Mouse (Mus musculus): ENCODE measurements around the gene Gm49405.

Gene Gm49405

DNA sequence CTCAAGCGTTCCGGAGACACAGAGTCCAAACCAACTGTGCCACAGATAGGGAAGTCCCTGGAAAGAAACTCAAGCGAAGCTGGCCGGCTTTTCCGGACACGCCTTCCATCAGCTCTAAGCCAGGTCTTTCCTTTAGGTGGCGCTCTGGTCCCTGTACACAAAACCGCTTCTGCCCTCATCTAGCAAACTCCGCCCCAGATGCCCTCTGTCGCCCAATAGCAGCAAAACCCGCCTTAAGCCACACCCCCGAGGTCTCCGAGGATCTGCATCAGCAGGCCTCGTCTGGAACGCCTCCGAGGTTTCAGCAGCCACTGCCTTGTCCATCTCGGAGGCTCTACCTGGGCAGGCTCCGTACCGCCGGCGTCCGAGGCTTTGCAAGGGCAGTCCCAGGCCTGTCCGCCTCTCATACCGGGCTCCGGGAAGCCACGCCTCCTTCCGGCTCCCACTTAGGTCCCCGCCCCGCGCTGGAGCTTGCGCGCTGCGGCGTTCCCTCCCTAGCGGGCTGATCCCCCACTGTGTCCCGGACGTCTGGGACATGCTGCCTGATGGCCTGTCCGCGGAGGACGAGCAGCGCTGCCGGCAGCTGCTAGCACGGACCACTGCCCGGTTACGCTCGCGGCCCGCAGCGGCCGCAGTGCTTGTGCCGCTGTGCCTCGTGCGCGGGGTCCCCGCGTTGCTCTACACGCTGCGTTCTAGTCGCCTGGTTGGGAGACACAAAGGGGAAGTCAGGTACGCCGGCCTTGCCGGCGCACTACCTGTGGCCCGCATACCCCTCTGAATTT is at the start of gene Gm49405, which contains the start of gene Nudt8:
Gene Gm49405, plus strand, starts transcription at position 508 of the 782 bp plus-strand sequence.
Gene Nudt8, plus strand, starts transcription at position 462 of the 782 bp plus-strand sequence.
- ChIA-PET CTCF (interaction anchor here (0.5 to 4.3 kb wide), 79 partner anchors 9 to 992 kb away, joined by 3 to 71 read pairs (median 5); partner anchors contain the start of genes Acy3 (in 4 of the 4), Ndufv1 (in 4 of the 4), Gstp2 (in 2 of the 4) and Aip (in 1 of the 4)), POLR2A (interaction anchor here (0.6 to 9.8 kb wide), 97 partner anchors 8 to 677 kb away, joined by 3 to 137 read pairs (median 4); partner anchors contain the start of genes Acy3 (in 3 of the 4), Gstp2 (in 3 of the 4), Ndufs8 (in 3 of the 4) and Ndufv1 (in 3 of the 4))

DNA sequence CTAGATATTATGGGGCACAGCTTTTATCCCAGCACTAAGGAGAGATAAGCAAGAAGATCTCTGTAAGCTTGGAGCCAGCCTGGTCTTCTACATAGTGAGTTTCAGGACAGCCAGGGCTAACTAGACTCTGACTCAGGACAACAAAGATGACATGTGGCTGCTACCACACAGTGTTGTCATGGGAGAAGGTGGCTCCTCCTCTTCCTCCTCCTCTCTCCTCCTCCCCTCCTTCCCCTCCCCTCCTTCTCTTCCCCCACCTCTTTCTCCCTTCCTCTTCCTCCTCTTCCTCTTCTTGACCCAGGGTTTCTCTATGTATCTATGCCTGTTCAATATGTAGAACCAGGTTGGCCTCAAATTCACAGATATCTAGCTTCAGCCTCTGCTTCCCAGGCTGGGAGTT is 49.0 kb upstream of the Gm49405 start:
- POLR2A ChIA-PET, result interaction anchor here (0.6 to 1.4 kb wide), 10 partner anchors 19 to 1983 kb away, joined by 3 to 6 read pairs (median 3); partner anchors contain the start of gene Gstp2 (in 1 of the 4)
- CTCF ChIA-PET, result interaction anchor here (0.5 to 2.8 kb wide), 11 partner anchors 8 to 277 kb away, joined by 3 to 15 read pairs (median 6); partner anchors contain the start of gene Ndufv1 (in 1 of the 4)

DNA sequence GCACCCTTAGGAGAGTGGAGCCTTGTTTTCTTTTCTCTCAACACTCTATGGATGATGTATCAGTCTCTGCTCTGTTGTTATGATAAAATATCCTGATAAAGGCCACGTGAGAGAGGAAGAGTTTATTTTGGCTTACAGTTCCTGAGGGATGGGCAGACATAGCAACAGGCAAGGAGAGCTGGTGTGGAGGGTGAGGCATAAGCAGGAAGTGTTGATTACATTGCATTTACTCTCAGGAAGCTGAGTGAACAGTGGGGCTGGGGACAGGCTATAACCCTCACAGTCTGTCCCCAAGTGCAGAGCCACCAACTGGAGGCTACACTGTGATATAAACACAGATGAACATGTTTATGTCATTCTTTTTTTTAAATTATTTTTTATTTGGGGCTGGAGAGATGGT is 48.3 kb upstream of the Gm49405 start:
- POLR2A ChIA-PET, result interaction anchor here (0.6 to 1.4 kb wide), 10 partner anchors 19 to 1982 kb away, joined by 3 to 6 read pairs (median 3); partner anchors contain the start of gene Gstp2 (in 1 of the 4)
- CTCF ChIA-PET, result interaction anchor here in 3 of 4 experiments (0.5 to 2.8 kb wide), 6 partner anchors 8 to 277 kb away, joined by 3 to 15 read pairs (median 6); partner anchors contain the start of gene Ndufv1 (in 1 of the 3)

GRCm38 (mm10) chr19:3955033-3955432 is 45.4 kb upstream of the Gm49405 start:
- CTCF ChIA-PET, result interaction anchor here (0.6 to 1.8 kb wide), 10 partner anchors 8 to 384 kb away, joined by 3 to 12 read pairs (median 4); partner anchors contain the start of genes Gm49405 (in 1 of the 4), Nudt8 (in 1 of the 4) and Tbx10 (in 1 of the 4)

DNA sequence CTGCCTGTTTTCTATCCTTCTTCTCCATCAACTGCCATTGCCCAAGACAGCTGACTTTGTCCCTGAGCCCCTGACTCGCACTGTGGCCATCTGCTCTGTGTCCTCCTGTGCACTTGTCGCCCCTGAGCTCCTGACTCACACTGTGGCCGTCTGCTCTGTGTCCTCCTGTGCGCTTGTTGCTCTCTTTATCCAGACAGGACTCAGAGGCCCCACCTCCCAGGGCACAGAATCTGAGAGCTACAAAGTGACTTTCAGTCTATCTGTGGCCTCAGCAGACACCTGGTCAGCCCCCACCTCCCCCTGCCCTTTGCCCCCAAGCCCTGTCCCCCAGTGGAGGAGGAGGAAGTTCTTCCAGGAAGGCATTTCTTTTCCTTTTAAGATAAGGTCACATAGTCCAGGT is 44.6 kb upstream of the Gm49405 start:
- CTCF ChIA-PET, result interaction anchor here (0.6 to 1.8 kb wide), 11 partner anchors 9 to 57 kb away, joined by 3 to 9 read pairs (median 4); partner anchors contain the start of genes Gm49405 (in 1 of the 4) and Nudt8 (in 1 of the 4)
- POLR2A ChIA-PET, result interaction anchor here in 3 of 4 experiments (0.6 to 1.4 kb wide), 6 partner anchors 9 to 244 kb away, joined by 3 to 7 read pairs (median 4); partner anchors contain the start of genes Gm49405 (in 1 of the 3), Ndufs8 (in 1 of the 3) and Nudt8 (in 1 of the 3)

More at GRCm38 (mm10) chr19:3955033-3955432, 45.4 kb upstream of the Gm49405 start:
- POLR2A ChIA-PET, result interaction anchor here in 3 of 4 experiments (0.6 to 1.4 kb wide), 6 partner anchors 12 to 1655 kb away, joined by 3 to 4 read pairs (median 4); partner anchors contain the start of genes Ndufs8 (in 1 of the 3) and Ndufv1 (in 1 of the 3)

DNA sequence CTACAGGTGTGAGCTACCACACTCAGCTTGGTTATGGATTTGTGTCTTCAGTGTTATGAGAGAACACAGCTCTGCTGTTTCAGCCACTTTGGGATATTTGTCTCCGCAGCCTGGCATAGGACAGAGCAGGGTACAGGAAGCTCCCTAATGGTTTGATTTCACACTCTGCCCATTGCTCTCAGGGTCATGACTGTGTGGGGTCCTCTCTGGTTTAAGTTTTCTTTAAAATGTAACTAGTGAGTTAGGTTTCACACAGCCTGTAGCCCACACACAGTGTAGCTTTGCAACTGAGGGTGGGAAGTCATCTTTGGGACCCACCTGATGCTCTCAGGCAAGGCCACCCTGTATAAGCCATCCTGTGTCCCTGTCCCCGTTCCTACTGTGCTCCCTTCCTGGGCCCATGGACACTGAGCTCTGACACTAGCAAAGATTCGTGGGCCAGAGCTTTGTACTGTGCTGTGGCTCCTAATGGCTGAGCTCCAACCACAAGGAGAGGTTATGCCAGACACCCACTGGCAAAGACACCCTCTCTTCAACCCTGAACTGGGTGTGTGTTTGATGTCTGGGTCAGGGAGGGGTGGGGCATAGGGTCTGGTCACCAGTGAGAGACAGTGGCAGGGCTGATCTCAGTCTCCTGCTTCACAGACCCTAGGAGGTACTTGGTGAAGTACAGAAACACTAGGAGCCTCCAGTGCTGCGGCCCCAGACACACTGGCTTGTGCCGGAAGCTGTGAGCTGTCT is 43.0 kb upstream of the Gm49405 start:
- ChIA-PET CTCF (interaction anchor here (0.6 to 1.2 kb wide), 5 partner anchors 11 to 161 kb away, joined by 3 to 4 read pairs (median 4); no protein-coding TSS in a partner anchor), POLR2A (interaction anchor here in 3 of 4 experiments (0.6 to 1.2 kb wide), 3 partner anchors 12 to 35 kb away, joined by 3 read pairs; no protein-coding TSS in a partner anchor)

- CTCF ChIA-PET, result interaction anchor here in 3 of 4 experiments (0.6 to 5.6 kb wide), 6 partner anchors 12 to 89 kb away, joined by 3 to 31 read pairs (median 7); no protein-coding TSS in a partner anchor
- POLR2A ChIA-PET, result interaction anchor here in 2 of 4 experiments (0.8 to 1.0 kb wide), 2 partner anchors 12 to 14 kb away, joined by 3 to 4 read pairs; partner anchors contain the start of gene Aldh3b2 (in 1 of the 2)
Observed at GRCm38 (mm10) chr19:3958470-3958869, 42.0 kb upstream of the Gm49405 start, which contains the start of gene Aldh3b3. Gene Aldh3b3 (plus strand): TSS chr19:3958645.

DNA sequence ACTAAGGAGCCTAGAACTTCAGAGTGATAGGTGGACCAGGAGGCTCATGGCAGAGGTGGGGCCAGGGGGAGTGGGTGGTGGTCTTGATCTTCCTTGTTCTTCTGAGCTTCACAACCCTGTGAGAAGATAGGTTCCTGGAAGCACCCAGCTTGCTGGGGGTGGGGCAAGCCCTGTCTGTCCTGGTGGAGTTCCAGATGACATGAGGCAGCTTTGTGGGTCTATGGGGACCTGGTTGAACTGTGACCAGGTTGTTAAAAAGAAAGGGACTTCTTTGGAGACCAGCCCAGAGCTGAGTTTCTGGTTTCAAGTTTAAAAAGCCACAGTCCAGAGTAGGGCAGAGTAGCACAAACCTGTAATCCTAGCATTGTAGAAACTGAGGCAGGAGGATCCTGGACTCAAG is 41.4 kb upstream of the Gm49405 start:
- ChIA-PET POLR2A (interaction anchor here in 3 of 4 experiments (0.8 to 2.4 kb wide), 5 partner anchors 12 to 41 kb away, joined by 3 to 8 read pairs (median 5); partner anchors contain the start of genes Acy3 (in 1 of the 3), Aldh3b2 (in 1 of the 3), Gm49405 (in 1 of the 3) and Nudt8 (in 1 of the 3)), CTCF (interaction anchor here in 2 of 4 experiments (1.1 to 5.6 kb wide), 7 partner anchors 10 to 54 kb away, joined by 3 to 31 read pairs (median 5); partner anchors contain the start of gene Ndufv1 (in 1 of the 2))

DNA sequence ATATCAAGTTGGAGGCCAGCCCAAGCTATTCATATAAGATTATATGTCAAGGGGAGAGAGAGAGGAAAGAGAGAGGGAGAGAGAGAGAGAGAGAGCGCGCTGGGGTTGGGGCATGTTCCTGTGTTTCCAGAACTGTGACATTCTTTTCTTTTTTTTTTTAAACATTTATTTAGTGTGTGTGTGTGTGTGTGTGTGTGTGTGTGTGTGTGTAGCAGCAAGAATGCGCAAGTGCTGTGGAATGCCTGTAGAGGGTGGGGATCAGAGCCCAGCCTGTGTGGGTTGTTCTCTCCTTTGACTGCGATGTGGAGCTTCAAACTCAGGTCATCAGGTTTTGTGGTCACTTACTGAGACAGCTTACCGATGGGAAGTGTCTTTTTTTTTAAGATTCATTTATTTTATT is 40.2 kb upstream of the Gm49405 start:
- ChIA-PET CTCF (interaction anchor here (0.6 to 5.6 kb wide), 38 partner anchors 8 to 819 kb away, joined by 3 to 31 read pairs (median 4); partner anchors contain the start of genes Ndufv1 (in 3 of the 4), Gm49405 (in 2 of the 4), Nudt8 (in 2 of the 4) and Aldh3b2 (in 1 of the 4)), POLR2A (interaction anchor here in 3 of 4 experiments (0.5 to 2.6 kb wide), 18 partner anchors 11 to 384 kb away, joined by 3 to 10 read pairs (median 4); partner anchors contain the start of genes Acy3 (in 2 of the 3), Cdk2ap2 (in 1 of the 3), Doc2g (in 1 of the 3) and Gm49405 (in 1 of the 3))

- ChIA-PET CTCF (interaction anchor here in 3 of 4 experiments (0.5 to 5.6 kb wide), 17 partner anchors 11 to 601 kb away, joined by 3 to 31 read pairs (median 6); partner anchors contain the start of genes Aldh3b2 (in 2 of the 3), Acy3 (in 1 of the 3) and Ndufv1 (in 1 of the 3)), POLR2A (interaction anchor here in 1 of 4 experiments (2.6 kb wide), 1 partner anchor 85 kb away, joined by 10 read pairs; the partner anchor contains the start of gene Gstp2)
Observed at GRCm38 (mm10) chr19:3961805-3962204, 38.6 kb upstream of the Gm49405 start.

DNA sequence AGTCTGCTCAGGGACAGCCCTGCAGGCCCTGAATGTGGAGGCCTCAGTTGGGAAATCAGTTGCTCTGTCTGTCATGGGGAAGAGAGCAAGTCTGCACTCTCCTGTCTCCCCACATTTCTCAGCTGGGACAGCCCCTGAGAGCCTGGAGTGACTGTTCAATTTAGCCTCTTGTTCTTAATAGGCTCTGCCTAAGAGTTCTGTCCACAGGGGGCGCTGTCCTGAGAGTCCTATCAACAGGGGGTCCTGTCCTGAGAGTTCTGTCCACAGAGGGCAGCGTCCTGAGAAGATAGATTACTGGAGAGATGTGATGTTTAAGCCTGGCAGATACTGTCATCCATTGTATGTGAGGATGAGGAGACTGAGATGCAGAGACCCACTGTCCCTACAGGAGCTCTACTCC is 38.0 kb upstream of the Gm49405 start:
- POLR2A ChIA-PET, result interaction anchor here in 2 of 4 experiments (0.7 to 2.0 kb wide), 3 partner anchors 41 to 145 kb away, joined by 3 to 5 read pairs (median 5); partner anchors contain the start of gene Ndufv1 (in 1 of the 2)

DNA sequence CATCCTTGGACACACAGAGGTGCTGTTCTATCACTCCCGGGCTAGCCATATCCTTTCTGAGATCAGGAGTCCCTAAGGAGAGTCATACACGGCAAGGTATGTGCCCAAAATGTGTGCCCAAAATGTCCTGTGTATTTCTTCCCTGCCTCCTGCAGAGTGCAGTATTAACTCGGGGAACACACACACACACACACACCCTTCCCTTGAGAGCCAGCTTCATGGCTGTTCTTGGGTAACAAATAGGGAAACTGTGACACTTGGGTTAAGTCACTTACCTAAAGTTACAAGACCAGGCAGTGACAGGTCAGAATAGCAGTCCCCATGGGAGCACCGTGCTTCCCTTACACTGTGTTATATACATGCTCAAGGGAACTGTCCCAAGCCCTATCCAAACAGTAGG is 36.4 kb upstream of the Gm49405 start:
- POLR2A ChIA-PET, result interaction anchor here in 1 of 4 experiments (2.0 kb wide), 1 partner anchor 147 kb away, joined by 5 read pairs; no protein-coding TSS in a partner anchor
- CTCF ChIA-PET, result interaction anchor here in 3 of 4 experiments (0.5 to 5.6 kb wide), 10 partner anchors 12 to 374 kb away, joined by 3 to 31 read pairs (median 6); partner anchors contain the start of gene Ndufv1 (in 1 of the 3)

More for the DNA sequence above, 38.0 kb upstream of the Gm49405 start:
- CTCF ChIA-PET, result interaction anchor here (0.5 to 5.6 kb wide), 30 partner anchors 10 to 602 kb away, joined by 3 to 31 read pairs (median 5); partner anchors contain the start of genes Aldh3b2 (in 2 of the 4), Gm49405 (in 1 of the 4), Ndufv1 (in 1 of the 4) and Nudt8 (in 1 of the 4)

DNA sequence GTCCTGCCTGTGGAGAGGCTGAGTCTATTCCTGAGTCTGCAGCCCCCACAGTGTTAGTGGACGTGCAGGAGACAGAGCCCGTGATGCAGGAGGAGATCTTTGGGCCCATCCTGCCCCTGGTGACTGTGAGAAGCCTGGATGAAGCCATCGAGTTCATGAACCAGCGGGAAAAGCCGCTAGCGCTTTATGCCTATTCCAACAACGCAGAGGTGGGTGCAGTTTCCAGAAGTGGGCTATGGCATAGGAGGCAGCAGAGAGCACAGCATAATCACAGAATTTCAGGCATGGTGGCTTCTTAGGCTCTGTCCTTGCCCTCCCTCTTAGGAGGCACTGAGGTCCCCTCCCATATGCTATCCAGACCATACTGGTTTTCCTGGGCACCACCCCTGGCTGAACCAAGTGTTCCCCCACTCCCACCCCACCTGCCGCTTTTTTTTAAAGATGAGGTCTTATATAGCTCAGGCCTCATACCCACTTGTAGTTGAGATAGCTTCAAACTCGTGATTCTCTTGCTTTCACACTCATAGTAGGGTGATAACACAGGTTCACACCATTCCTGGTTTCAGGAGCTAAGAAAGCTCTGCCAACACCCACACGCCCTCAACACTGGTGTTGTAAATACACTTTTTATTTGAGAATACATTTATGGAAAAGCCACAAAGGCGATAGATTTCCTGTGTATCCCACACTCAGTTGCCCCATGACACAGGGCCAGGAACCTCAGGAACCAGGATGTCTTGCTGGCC is 33.9 kb upstream of the Gm49405 start:
- ChIA-PET POLR2A (interaction anchor here (0.5 to 1.5 kb wide), 11 partner anchors 10 to 623 kb away, joined by 3 to 6 read pairs (median 4); partner anchors contain the start of gene Acy3 (in 1 of the 4)), CTCF (interaction anchor here (0.6 to 1.8 kb wide), 17 partner anchors 10 to 316 kb away, joined by 3 to 7 read pairs (median 4); partner anchors contain the start of genes Ndufs8 (in 1 of the 4) and Ndufv1 (in 1 of the 4))

DNA sequence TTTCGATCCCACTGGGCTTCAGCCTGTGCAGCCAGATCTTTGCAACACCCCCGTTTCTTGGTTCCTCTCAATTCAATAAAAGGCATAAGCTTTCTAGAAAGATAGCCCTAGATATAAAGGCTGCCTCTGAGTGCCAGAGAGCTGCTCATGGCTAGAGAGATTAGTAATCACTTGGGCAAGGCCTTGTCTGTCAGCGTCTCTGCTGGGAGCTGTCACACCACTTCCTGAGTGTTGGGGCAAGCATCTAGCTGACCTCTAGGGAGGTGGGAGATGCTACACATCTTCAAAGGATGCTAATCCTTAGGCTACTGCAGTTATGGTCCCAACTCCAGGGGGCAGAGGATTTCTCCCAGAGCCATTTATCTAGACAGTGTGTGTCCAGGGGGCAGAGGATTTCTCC is 33.2 kb upstream of the Gm49405 start:
- CTCF ChIA-PET, result interaction anchor here (0.6 to 1.8 kb wide), 14 partner anchors 9 to 529 kb away, joined by 3 to 7 read pairs (median 4); partner anchors contain the start of genes Ndufs8 (in 1 of the 4) and Ndufv1 (in 1 of the 4)
- POLR2A ChIA-PET, result interaction anchor here (0.5 to 1.5 kb wide), 11 partner anchors 9 to 622 kb away, joined by 3 to 6 read pairs (median 4); partner anchors contain the start of gene Acy3 (in 1 of the 4)

GRCm38 (mm10) chr19:3972229-3972628 is 28.2 kb upstream of the Gm49405 start, which contains the start of gene Aldh3b2:
Gene Aldh3b2 (plus strand): TSS chr19:3972328.
- CTCF ChIA-PET, result interaction anchor here in 3 of 4 experiments (0.6 to 5.2 kb wide), 13 partner anchors 8 to 581 kb away, joined by 3 to 27 read pairs (median 5); partner anchors contain the start of genes Gm49405 (in 1 of the 3), Gstp2 (in 1 of the 3), Ndufv1 (in 1 of the 3) and Nudt8 (in 1 of the 3)

More at GRCm38 (mm10) chr19:3972229-3972628, 28.2 kb upstream of the Gm49405 start, which contains the start of gene Aldh3b2:
- POLR2A ChIA-PET, result interaction anchor here in 3 of 4 experiments (0.7 to 2.8 kb wide), 13 partner anchors 9 to 161 kb away, joined by 3 to 12 read pairs (median 4); partner anchors contain the start of genes Ndufv1 (in 2 of the 3), Acy3 (in 1 of the 3), Doc2g (in 1 of the 3) and Gm49405 (in 1 of the 3)

Measured in embryonic stem cell, embryonic (primary cell).